Mouse (Mus musculus) ES-E14 (cell line): Measurements from ENCODE around the gene Cep68.

ENCODE experiments used
- CHD2 ChIP-seq: IDR thresholded peaks from 2 replicates; pipeline ENCODE4 v1.6.1; 2014; ENCODE audit warnings: mild to moderate bottlenecking, low read depth, low read length, inconsistent platforms
- HCFC1 ChIP-seq: IDR thresholded peaks from 2 replicates; pipeline ENCODE4 v1.6.1; 2012; ENCODE audit warnings: low read length, inconsistent platforms, borderline replicate concordance; ENCODE audit not compliant: insufficient read depth
- ZNF384 ChIP-seq: IDR thresholded peaks from 2 replicates; pipeline ENCODE4 v1.6.1; 2012; ENCODE audit warnings: low read depth, low read length, inconsistent platforms

DNA sequence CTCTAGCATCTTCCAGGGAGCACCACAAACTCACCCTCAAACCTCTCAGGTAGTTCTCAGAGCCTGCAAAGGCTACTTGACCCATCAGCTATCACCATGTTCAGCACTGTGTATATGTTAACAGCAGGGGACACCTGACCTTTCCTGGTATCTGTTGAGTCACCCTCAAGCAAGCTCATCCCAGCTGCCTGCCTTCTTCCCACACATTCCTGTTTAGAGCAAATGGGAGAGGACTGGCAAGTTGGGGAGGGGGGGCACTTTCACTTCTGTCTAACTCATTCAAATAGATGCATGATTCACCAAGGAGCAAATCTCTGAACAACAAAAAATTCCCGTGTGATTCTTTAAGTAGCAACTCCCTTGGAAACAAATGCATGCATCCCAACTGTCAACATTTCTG, 2.6 kb downstream of the Cep68 start:
- TF ChIP-seq ZNF384 (no peak), HCFC1 (no peak), CHD2 (no peak)
